ENCODE assay signal across 1 mouse cellular context in the genomic region with DNA sequence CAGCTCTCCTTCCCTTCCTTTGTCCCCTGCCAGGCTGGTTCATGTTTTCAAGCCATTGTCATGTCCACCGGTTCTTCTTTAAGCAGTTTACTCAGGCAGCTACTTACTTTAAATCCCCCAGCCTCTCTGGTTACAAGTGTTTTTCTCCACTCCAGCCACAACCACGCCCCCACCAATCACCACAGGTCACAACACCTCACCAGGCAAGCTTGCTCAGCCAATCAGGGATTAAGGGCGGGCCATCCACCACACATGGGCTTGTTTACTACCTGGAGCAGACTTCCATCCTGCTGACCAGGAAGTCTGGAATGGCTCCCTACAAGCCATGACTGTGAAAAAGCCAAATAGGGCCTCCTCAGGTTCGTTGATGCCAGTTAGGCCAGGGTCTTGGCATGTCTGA. TPM values are rescaled to one million over a fixed set of nuclear protein-coding genes. Genes with fewer than 3 reads are reported as not detected.
"Had no signal": no experiment of that assay in that cellular context is flagged by ENCODE, and none has a peak within 500 bp of the region (broad histone marks: within the 10 kb centered on the region; RNA-seq: fewer than 3 reads in every experiment).

No protein-coding gene starts in this region.

RNA-seq across cellular contexts. Expression of gene Gpr153, which starts 43.7 kb away (rescaled TPM):
- total RNA-seq: megakaryocyte-erythroid progenitor cell, adult 5-6 weeks had no signal
